Mouse (Mus musculus): ENCODE results near the gene Sgce.
"Not testable (repeated sequence)": the region's sequence is repeated elsewhere in the genome, so short reads cannot be mapped to it uniquely, and the experiment has no call there.

Sgce gene

GRCm38 (mm10) chr6:4746696-4747439 is at the start of gene Sgce, which contains the start of gene Peg10:
Gene Sgce (minus strand): TSS chr6:4747207.
Gene Peg10 (plus strand): TSS chr6:4747306.
- DNase-seq (ENCODE audit: low read depth, low spot score): peak; percentile 57

GRCm38 (mm10) chr6:4796281-4796680 is 49.3 kb upstream of the Sgce start:
- DNase-seq (ENCODE audit: low read depth, low spot score): no peak

DNA sequence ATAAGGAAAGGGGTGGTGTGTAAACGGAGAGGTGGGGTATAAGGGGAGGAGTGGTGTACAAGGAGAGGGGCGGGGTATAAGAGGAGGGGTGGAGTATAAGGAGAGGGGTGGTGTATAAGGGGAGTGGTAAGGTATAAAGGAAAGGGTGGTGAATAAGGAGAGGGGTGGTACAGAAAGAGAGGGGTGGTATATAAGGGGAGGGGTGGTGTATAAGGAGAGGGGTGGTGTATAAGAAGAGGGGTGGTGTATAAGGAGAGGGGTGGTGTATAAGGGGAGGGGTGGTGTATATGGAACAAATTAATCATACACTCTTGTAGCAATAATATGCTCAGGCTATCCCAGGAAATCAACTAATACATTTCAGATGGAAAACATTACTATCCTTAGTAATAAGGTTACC is 15.2 kb upstream of the Sgce start:
- no peak for DNase-seq (ENCODE audit: low read depth, low spot score)

DNA sequence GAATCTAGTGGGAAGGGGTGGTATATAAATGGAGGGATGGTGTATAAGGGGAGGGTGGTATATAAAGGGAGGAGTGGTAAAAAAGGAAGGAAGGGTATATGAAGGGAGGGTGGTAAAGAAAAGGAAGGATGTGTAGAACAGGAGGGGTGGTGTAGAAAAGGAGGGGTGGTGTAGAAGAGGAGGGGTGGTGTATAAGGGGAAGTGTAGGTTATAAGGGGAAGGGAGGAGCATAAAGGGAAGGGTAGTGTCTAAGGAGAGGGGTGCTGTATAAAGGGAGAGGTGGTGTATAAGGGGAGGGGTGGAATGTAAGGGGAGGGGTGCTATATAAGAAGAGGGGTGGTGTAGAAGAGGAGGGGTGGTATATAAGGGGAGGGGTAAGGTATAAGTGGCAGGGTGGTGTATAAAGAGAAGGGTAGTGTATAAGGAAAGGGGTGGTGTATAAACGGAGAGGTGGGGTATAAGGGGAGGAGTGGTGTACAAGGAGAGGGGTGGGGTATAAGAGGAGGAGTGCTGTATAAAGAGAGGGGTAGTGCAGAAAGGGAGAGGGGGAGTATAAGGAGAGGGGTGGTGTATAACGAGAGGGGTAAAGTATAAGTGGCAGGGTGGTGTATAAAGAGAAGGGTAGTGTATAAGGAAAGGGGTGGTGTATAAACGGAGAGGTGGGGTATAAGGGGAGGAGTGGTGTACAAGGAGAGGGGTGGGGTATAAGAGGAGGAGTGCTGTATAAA is 14.6 kb upstream of the Sgce start:
- not testable (repeated sequence) for DNase-seq (ENCODE audit: low read depth, low spot score)

- no peak for DNase-seq (ENCODE audit: low read depth, low spot score)
Observed at GRCm38 (mm10) chr6:4754886-4755285, 7.9 kb upstream of the Sgce start.

DNA sequence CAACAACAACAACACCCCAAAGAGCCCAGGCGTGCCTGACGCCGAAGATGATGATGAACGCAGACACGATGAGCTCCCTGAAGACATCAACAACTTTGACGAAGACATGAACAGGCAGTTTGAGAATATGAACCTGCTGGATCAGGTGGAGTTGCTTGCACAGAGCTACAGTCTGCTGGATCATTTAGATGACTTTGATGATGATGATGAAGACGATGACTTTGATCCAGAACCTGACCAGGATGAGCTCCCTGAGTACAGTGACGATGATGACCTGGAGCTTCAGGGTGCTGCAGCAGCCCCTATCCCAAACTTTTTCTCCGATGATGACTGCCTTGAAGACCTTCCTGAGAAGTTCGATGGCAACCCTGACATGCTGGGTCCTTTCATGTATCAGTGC is 7.3 kb upstream of the Sgce start:
- no peak for DNase-seq (ENCODE audit: low read depth, low spot score)

DNA sequence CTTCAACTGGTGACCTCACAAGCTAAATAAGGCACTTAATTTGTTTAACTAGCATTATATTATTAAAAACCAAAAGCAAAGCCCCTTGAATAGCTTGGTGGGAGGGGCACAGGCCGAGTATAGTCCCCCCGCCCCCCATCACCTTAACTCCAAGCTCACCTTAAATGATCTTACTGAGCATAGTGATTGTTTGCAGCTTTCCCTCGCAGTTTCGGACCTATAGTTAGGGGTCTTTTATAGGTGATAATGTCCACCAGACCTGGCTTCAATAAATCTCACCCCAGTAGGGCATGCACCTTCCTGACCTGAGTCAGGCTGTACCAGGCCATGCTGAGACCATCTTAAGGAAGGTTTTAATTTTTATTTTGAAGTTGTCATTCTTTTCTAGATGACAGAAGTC is 4.3 kb upstream of the Sgce start:
- DNase-seq (ENCODE audit: low read depth, low spot score): no peak

DNA sequence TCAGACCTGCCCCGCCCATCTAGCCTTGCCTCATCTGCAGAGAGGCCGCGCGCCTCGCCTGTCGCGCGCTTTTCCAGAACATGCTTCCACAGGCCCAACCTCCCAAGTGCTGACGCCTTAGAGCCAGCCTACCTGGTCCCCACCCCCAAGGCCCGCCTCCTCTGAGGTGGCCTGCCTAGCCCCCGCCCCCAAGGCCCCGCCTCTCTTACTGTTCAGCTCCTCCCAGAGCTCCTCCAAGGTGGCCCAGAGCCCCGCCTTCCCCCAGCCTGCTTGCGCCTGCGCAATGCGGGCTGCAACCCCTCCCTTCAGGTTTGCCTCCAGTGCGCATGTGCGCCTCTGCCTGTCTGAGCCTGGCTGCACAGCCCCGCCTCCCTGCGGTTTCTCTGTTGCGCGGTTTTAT is 2.1 kb upstream of the Sgce start:
- DNase-seq (ENCODE audit: low read depth, low spot score): peak; percentile 95

DNA sequence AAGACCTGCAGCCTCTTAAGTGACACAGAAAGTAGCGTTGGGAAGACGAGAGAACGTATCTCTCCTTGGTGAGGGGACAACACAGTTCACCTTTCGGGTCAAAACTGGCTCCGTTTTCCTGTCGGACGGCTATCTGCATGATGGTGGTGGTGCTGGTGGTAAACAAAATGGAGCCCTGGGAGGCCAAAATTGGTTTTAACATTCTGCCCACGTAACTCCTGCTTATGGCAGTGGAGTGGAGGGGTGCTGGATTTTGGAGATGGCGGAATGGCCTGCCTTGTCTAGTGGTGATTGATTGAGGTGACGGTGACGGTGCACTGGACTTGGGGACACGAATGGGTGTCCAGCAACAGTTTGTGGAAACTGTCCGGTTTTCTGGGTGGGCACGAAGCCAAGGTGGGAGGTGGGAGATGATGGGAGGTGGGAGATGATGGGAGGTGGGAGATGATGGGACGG is 1.5 kb upstream of the Sgce start:
- DNase-seq (ENCODE audit: low read depth, low spot score): no peak

- DNase-seq (ENCODE audit: low read depth, low spot score): peak; percentile 25
Observed at GRCm38 (mm10) chr6:4747677-4748505, 884 bp upstream of the Sgce start.

GRCm38 (mm10) chr6:4746036-4746695 is 841 bp downstream of the Sgce start:
- DNase-seq (ENCODE audit: low read depth, low spot score): no peak

GRCm38 (mm10) chr6:4740511-4740910 is 6.5 kb downstream of the Sgce start:
- no peak for DNase-seq (ENCODE audit: low read depth, low spot score)

DNA sequence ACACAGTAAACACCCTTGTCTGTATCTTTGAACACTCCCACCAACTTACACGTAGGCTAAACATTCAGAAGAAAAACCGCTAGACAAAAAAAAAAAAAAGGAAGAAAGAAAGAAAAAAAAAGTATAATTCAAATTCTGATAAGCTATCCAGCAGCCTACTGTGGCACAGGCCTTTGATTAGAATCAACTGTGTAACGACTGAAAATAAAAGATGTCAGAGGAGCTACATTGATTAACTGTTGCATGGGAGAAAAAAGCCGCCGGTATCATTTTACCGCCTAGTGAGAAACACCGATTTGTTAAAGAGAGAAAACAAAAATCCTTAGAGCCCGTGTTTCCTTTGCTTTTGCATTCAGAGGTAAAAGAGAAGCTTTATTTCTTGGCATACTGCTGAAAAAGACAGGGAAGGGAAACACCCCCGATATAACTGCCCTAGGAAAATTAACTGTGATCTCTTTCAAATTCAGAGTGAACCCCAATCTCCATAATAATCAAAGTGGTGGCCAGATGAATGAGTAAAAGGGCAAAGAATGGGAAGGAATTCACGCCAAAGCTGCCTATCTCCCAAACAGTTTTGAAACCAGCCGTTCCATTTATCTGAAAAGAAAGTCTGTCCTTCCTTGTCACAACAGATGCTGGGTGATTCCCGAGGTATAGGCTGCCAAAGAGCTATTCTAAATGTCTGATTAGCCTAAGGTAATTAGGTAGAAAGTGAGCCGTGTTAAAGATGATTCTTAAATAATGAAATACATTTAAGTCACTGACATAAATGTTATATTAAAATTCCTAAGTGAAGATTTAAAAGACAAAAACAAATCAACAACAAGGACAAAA is 7.3 kb downstream of the Sgce start:
- no peak for DNase-seq (ENCODE audit: low read depth, low spot score)

DNA sequence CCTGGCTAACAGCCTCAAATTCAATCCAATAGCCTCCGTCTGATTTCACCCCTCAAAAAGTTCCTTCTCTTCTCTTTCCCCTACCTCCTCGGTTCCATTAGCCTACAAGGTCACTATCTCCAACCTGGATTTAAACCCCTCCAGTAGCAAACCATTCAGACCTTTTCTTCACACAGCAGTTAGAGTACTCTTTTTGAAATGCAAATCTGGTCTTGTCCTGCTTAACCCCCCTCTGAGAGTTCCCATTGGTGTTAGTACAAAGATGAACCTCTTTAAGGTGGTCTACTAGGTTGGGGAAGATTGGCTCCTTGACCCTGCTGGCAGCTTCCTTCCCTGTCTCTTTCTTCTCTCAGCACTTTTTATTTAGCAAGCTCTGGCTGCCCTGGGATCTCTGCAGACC is 8.3 kb downstream of the Sgce start:
- DNase-seq (ENCODE audit: low read depth, low spot score): no peak

- DNase-seq (ENCODE audit: low read depth, low spot score): no peak
Observed at GRCm38 (mm10) chr6:4738034-4738629, 8.9 kb downstream of the Sgce start.

DNA sequence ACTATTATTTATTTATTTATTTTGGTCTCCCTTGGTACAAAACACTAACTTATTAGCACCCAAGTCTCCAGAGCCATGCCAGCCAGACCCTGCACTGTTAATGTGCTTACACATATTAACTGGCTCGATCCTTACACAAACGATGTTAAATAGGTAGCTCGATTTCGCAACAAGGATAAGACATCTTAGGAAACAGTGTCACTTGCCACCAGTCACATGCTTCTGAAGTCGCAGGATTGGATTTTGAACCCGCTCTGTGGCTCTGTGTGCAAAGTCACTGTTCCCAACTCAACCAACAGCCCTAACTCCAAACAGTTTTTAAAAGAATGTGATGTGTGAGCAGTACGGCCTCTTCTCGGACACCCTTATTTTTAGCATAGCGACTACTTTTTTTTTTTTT is 10.6 kb downstream of the Sgce start:
- DNase-seq (ENCODE audit: low read depth, low spot score): no peak

GRCm38 (mm10) chr6:4733208-4733607 is 13.8 kb downstream of the Sgce start:
- no peak for DNase-seq (ENCODE audit: low read depth, low spot score)

DNA sequence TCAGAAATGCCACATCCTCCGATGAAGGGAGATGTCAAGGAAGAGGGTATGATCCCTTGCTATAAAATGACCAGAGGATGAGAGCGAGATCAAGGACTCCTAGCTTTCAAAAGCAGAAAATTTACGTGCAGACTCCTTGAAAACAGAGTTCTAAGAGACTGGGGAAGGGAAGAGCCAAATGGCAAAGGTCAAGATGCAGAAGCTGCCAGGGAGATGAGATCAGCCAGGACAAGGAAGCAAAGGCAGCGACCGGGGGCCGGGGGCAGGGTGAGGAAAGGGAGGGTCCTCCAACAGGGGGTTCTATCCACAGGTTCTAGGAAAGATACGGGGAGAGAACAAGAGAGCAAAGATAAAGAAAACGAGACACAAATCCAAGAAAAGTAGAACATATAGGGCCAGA is 15.3 kb downstream of the Sgce start:
- no peak for DNase-seq (ENCODE audit: low read depth, low spot score)

GRCm38 (mm10) chr6:4728305-4728704 is 18.7 kb downstream of the Sgce start:
- DNase-seq (ENCODE audit: low read depth, low spot score): no peak

GRCm38 (mm10) chr6:4723998-4724757 is 22.8 kb downstream of the Sgce start:
- DNase-seq (ENCODE audit: low read depth, low spot score): no peak

All from skeletal muscle tissue, adult 2 months (tissue).